Mouse (Mus musculus): Measurements from ENCODE around the gene Mta1. TPM values are rescaled to one million over a fixed set of nuclear protein-coding genes. Genes with fewer than 3 reads are reported as not detected.

Mta1 gene
- polyA plus RNA-seq, 1 experiment from 2014 or later = 18.5 TPM

GRCm38 (mm10) chr12:113100448-113101076 lies 2.5 kb downstream of the Mta1 start:
- DNase-seq (ENCODE audit: low spot score) = no peak
- WGBS = 84% methylated on average over 5 of the region's 5 CpGs
- peak overlapping the region; percentile 99; the same call in 1 of the 2 replicates for H3K4me3 ChIP-seq

GRCm38 (mm10) chr12:113101251-113101960 lies 3.3 kb downstream of the Mta1 start:
- H3K36me3 ChIP-seq = peaks cover 56% of the 10 kb centered on the region
- 0 out of 2 replicates have a peak overlapping the region, but pooled peaks have one; percentile 9 for H3K4me3 ChIP-seq
- no peak for DNase-seq (ENCODE audit: low spot score)
- H3K9me3 ChIP-seq = peaks cover 6% of the 10 kb centered on the region
- no peaks in the 10 kb centered on the region for H3K27me3 ChIP-seq (ENCODE audit: insufficient read depth, poor library complexity, severe bottlenecking)
- 90% methylated on average over 9 of the region's 9 CpGs for WGBS
- peaks cover 61% of the 10 kb centered on the region for H3K4me1 ChIP-seq (replicated peaks)
- H3K27ac ChIP-seq = no peak overlapping the region

More at GRCm38 (mm10) chr12:113100448-113101076, 2.5 kb downstream of the Mta1 start:
- Histone ChIP-seq H3K4me1 (replicated peaks) (peaks cover 61% of the 10 kb centered on the region), H3K9me3 (peaks cover 2% of the 10 kb centered on the region), H3K36me3 (peaks cover 47% of the 10 kb centered on the region), H3K27ac (no peak overlapping the region), H3K27me3 (ENCODE audit: insufficient read depth, poor library complexity, severe bottlenecking) (no peaks in the 10 kb centered on the region)

GRCm38 (mm10) chr12:113102461-113102860 lies 4.4 kb downstream of the Mta1 start:
- H3K27me3 ChIP-seq (ENCODE audit: insufficient read depth, poor library complexity, severe bottlenecking) = no peaks in the 10 kb centered on the region
- WGBS = 70% methylated on average over 6 of the region's 6 CpGs
- H3K27ac ChIP-seq = no peak overlapping the region
- peaks cover 61% of the 10 kb centered on the region for H3K36me3 ChIP-seq
- DNase-seq (ENCODE audit: low spot score) = peak; percentile 55
- H3K4me1 ChIP-seq (replicated peaks) = peaks cover 54% of the 10 kb centered on the region
- H3K4me3 ChIP-seq = no peak overlapping the region
- peaks cover 6% of the 10 kb centered on the region for H3K9me3 ChIP-seq

- Histone ChIP-seq H3K36me3 (peaks cover 70% of the 10 kb centered on the region), H3K27ac (no peak overlapping the region), H3K4me1 (replicated peaks) (peaks cover 51% of the 10 kb centered on the region), H3K4me3 (no peak overlapping the region), H3K27me3 (ENCODE audit: insufficient read depth, poor library complexity, severe bottlenecking) (no peaks in the 10 kb centered on the region), H3K9me3 (peaks cover 6% of the 10 kb centered on the region)
- DNase-seq (ENCODE audit: low spot score) = no peak
- WGBS = 90% methylated on average over 8 of the region's 8 CpGs
These were observed 5.9 kb downstream of the Mta1 start for GRCm38 (mm10) chr12:113103846-113104451.

GRCm38 (mm10) chr12:113106386-113106785 lies 8.3 kb downstream of the Mta1 start:
- DNase-seq (ENCODE audit: low spot score) = no peak
- Histone ChIP-seq H3K27ac (no peak overlapping the region), H3K4me1 (replicated peaks) (peaks cover 31% of the 10 kb centered on the region), H3K9me3 (peaks cover 6% of the 10 kb centered on the region), H3K36me3 (peaks cover 62% of the 10 kb centered on the region), H3K4me3 (no peak overlapping the region), H3K27me3 (ENCODE audit: insufficient read depth, poor library complexity, severe bottlenecking) (no peaks in the 10 kb centered on the region)
- 92% methylated on average over 6 of the region's 6 CpGs for WGBS

GRCm38 (mm10) chr12:113107431-113108124 lies 9.5 kb downstream of the Mta1 start:
- WGBS = 86% methylated on average over 4 of the region's 4 CpGs
- H3K27me3 ChIP-seq (ENCODE audit: insufficient read depth, poor library complexity, severe bottlenecking) = no peaks in the 10 kb centered on the region
- H3K4me1 ChIP-seq (replicated peaks) = peaks cover 24% of the 10 kb centered on the region
- H3K27ac ChIP-seq = no peak overlapping the region
- no peak for DNase-seq (ENCODE audit: low spot score)
- H3K9me3 ChIP-seq = peaks cover 6% of the 10 kb centered on the region
- no peak overlapping the region for H3K4me3 ChIP-seq
- peaks cover 70% of the 10 kb centered on the region for H3K36me3 ChIP-seq

- DNase-seq (ENCODE audit: low spot score) = no peak
- Histone ChIP-seq H3K4me1 (replicated peaks) (peaks cover 13% of the 10 kb centered on the region), H3K4me3 (no peak overlapping the region), H3K36me3 (peaks cover 70% of the 10 kb centered on the region), H3K27ac (no peak overlapping the region), H3K27me3 (ENCODE audit: insufficient read depth, poor library complexity, severe bottlenecking) (no peaks in the 10 kb centered on the region), H3K9me3 (peaks cover 6% of the 10 kb centered on the region)
- WGBS = 88% methylated on average over 17 of the region's 17 CpGs
These were observed 10.6 kb downstream of the Mta1 start for GRCm38 (mm10) chr12:113108528-113109283.

GRCm38 (mm10) chr12:113109801-113110200 lies 11.7 kb downstream of the Mta1 start:
- WGBS = 91% methylated on average over 10 of the region's 10 CpGs
- DNase-seq (ENCODE audit: low spot score) = no peak
- no peak overlapping the region for H3K4me3 ChIP-seq

GRCm38 (mm10) chr12:113114141-113114540 lies 16.1 kb downstream of the Mta1 start:
- no peaks in the 10 kb centered on the region for H3K9me3 ChIP-seq
- no peaks in the 10 kb centered on the region for H3K27me3 ChIP-seq (ENCODE audit: insufficient read depth, poor library complexity, severe bottlenecking)
- WGBS = 94% methylated on average over 4 of the region's 4 CpGs
- no peak overlapping the region for H3K27ac ChIP-seq
- H3K4me3 ChIP-seq = no peak overlapping the region
- peaks cover under 1% of the 10 kb centered on the region; the same call in 1 of the 2 replicates for H3K4me1 ChIP-seq (replicated peaks)
- peaks cover 79% of the 10 kb centered on the region for H3K36me3 ChIP-seq
- no peak for DNase-seq (ENCODE audit: low spot score)

More at GRCm38 (mm10) chr12:113109801-113110200, 11.7 kb downstream of the Mta1 start:
- peaks cover 6% of the 10 kb centered on the region for H3K9me3 ChIP-seq
- peaks cover 70% of the 10 kb centered on the region for H3K36me3 ChIP-seq
- H3K27me3 ChIP-seq (ENCODE audit: insufficient read depth, poor library complexity, severe bottlenecking) = no peaks in the 10 kb centered on the region
- no peak overlapping the region for H3K27ac ChIP-seq
- H3K4me1 ChIP-seq (replicated peaks) = peaks cover 8% of the 10 kb centered on the region

- Histone ChIP-seq H3K27ac (no peak overlapping the region), H3K4me1 (replicated peaks) (no peaks in the 10 kb centered on the region; the same call in 1 of the 2 replicates), H3K27me3 (ENCODE audit: insufficient read depth, poor library complexity, severe bottlenecking) (no peaks in the 10 kb centered on the region), H3K36me3 (peaks cover 86% of the 10 kb centered on the region), H3K9me3 (no peaks in the 10 kb centered on the region), H3K4me3 (no peak overlapping the region)
- DNase-seq (ENCODE audit: low spot score) = no peak
- 86% methylated on average over 16 of the region's 16 CpGs for WGBS
These were observed 16.9 kb downstream of the Mta1 start for GRCm38 (mm10) chr12:113114856-113115538.

- no peaks in the 10 kb centered on the region for H3K9me3 ChIP-seq
- H3K4me3 ChIP-seq = no peak overlapping the region
- H3K4me1 ChIP-seq (replicated peaks) = no peaks in the 10 kb centered on the region; the same call in 1 of the 2 replicates
- peak; percentile 77 for DNase-seq (ENCODE audit: low spot score)
- no peaks in the 10 kb centered on the region for H3K27me3 ChIP-seq (ENCODE audit: insufficient read depth, poor library complexity, severe bottlenecking)
- H3K27ac ChIP-seq = no peak overlapping the region
- peaks cover 98% of the 10 kb centered on the region for H3K36me3 ChIP-seq
- WGBS = 88% methylated on average over 20 of the region's 20 CpGs
These were observed 21.7 kb downstream of the Mta1 start for GRCm38 (mm10) chr12:113119516-113120410.
